Mouse (Mus musculus) neural tube, embryonic 11.5 days (tissue): ENCODE data around the gene Tssk1. TPM values are rescaled to one million over a fixed set of nuclear protein-coding genes. Genes with fewer than 3 reads are reported as not detected.

ENCODE experiments used
- ATAC-seq: fragments of 200-750 bp; cut with Nextera tagmentation; 2 replicates; pipeline ENCODE4 v1.8.0; 2017; ENCODE audit warnings: moderate number of reproducible peaks, mild to moderate bottlenecking, moderate TSS enrichment, moderate library complexity; ENCODE audit not compliant: insufficient read depth, low FRiP score, low TSS enrichment
- DNase-seq: peaks from one replicate; pipeline ENCODE4 v3.0.0-alpha.2; 2015; ENCODE audit warnings: low spot score
- H3K27ac ChIP-seq: fragments of 300-500 bp; sonication (generic); 2 replicates; pipeline ENCODE4 v1.5.1; 2014; ENCODE audit warnings: low read depth, mild to moderate bottlenecking, low read length
- H3K27me3 ChIP-seq: fragments of 300-500 bp; sonication (generic); 2 replicates; pipeline ENCODE4 v1.6.1; 2014; ENCODE audit warnings: mild to moderate bottlenecking, low read length, mixed read lengths; ENCODE audit not compliant: control insufficient read depth, insufficient read depth
- H3K36me3 ChIP-seq: fragments of 300-500 bp; sonication (generic); 2 replicates; pipeline ENCODE4 v1.6.1; 2014; ENCODE audit warnings: mild to moderate bottlenecking, low read length, moderate library complexity, mixed read lengths; ENCODE audit not compliant: control insufficient read depth, insufficient read depth
- H3K4me1 ChIP-seq: fragments of 300-500 bp; sonication (generic); 2 replicates; pipeline ENCODE4 v1.6.1; 2014; ENCODE audit warnings: low read length, mixed read lengths; ENCODE audit not compliant: control insufficient read depth, insufficient read depth
- H3K4me2 ChIP-seq: fragments of 300-500 bp; sonication (generic); 2 replicates; pipeline ENCODE4 v1.6.1; 2014; ENCODE audit warnings: low read depth, mild to moderate bottlenecking, moderate library complexity
- H3K4me3 ChIP-seq: fragments of 300-500 bp; sonication (generic); 2 replicates; pipeline ENCODE4 v1.5.1; 2014; ENCODE audit warnings: low read depth, low read length
- H3K9ac ChIP-seq: fragments of 300-500 bp; sonication (generic); 2 replicates; pipeline ENCODE4 v1.6.1; 2014; ENCODE audit warnings: mild to moderate bottlenecking, low read length
- H3K9me3 ChIP-seq: fragments of 300-500 bp; sonication (generic); 2 replicates; pipeline ENCODE4 v1.6.1; 2016; ENCODE audit warnings: low read length; ENCODE audit not compliant: control insufficient read depth
- WGBS: fragments of 180-500 bp; shearing (Covaris S2); extraction: QIAGEN DNeasy Blood & Tissue Kit; methylation state at CpG from one replicate; pipeline ENCODE4 v1.1.7; 2014; 5-methylcytosine and 5-hydroxymethylcytosine counted together
- polyA plus RNA-seq: library from polyadenylated mRNA; unstranded; fragments of >200 nt; fragmentation: Nextera tagmentation; extraction: Ambion mirVana; gene quantifications from 2 replicates; pipeline ENCODE4 v1.2.1, GENCODE M21; 2014

The Tssk1 gene
- polyA plus RNA-seq, 1 experiment from 2014 or later, result 0.05 TPM

DNA sequence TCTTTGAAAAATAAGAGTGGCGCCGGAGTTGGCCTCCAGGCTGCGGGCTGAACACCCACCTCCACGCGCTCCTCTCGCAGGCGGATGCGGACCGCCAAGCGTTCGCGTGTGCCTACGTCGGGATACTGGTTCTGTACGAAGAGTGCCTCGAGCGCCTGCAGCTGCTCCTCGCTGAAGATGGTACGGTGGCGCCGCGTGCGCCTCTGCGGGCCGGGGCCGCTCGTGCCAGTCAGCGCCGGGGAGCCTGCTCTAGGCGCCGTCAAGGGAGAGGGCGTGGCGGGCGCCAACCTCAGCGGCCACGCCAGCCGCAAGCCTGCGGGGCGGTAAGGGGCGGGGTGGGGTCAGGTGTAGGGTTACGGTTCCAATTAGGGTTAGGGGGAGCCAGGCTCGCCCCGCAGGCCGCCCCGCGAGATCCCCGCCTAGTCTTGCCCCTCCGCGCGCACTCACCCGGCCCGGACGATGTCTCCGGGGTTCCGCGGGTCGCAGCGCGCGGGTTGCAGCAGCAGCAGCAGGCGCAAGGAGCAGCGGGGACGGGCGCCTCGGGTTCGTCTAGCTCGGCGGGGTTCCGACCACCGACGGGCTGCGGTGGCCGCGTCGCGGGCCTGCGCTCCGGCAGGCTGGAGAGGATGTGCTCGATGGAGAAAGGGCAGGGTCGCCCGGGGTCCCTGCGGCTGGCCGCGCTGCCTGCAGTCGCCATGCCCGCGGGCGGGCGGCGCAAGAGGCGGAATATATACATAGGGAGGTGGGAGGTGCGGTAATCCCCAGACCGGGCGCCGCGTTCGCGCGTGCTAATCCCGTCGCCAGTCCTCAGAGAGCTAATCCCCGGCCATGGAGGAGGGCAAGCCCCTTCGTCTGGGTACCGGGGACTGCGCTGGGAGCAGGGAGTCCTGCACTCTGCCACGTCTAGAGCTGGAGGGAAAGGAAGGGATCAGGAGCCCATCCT, 20.6 kb downstream of the Tssk1 start, which contains the start of gene Gsc2:
Gene Gsc2 (minus strand): TSS at position 753 of the 943 bp plus-strand sequence.
- Histone ChIP-seq H3K4me1 (peaks cover 10% of the 10 kb centered on the region), H3K4me3 (peak within 1 kb of the TSS; percentile 25), H3K9ac (no peak within 1 kb of the TSS), H3K27ac (no peak within 1 kb of the TSS), H3K36me3 (no peaks in the 10 kb centered on the region), H3K27me3 (peaks cover 61% of the 10 kb centered on the region), H3K4me2 (peak within 1 kb of the TSS; percentile 33), H3K9me3 (no peaks in the 10 kb centered on the region)
- ATAC-seq (peak; percentile 24; the same call in 1 of the 2 replicates), DNase-seq (peak; percentile 42)
- WGBS, result under 1% methylated on average over 97 of the region's 106 CpGs

DNA sequence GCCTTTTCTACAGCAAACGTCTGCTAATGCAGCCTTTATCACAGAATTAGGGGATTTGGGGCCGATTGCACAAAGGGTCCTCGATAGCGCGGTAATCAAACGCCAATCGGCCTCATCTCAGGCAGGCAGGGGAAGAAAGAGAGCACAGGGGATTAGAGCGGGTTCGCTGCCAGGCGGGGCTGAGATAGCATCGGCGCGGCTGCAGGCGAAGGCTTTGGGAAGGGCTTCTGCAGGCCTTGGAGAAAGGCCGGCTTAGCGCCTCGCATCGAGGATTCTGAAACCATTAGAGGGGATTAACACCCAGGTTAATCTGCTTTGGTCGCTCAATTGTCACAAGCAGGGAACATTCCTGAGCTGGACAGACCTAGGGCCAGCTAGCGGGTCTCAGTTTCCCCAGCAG, 26.6 kb downstream of the Tssk1 start:
- no peak overlapping the region for H3K27ac ChIP-seq

DNA sequence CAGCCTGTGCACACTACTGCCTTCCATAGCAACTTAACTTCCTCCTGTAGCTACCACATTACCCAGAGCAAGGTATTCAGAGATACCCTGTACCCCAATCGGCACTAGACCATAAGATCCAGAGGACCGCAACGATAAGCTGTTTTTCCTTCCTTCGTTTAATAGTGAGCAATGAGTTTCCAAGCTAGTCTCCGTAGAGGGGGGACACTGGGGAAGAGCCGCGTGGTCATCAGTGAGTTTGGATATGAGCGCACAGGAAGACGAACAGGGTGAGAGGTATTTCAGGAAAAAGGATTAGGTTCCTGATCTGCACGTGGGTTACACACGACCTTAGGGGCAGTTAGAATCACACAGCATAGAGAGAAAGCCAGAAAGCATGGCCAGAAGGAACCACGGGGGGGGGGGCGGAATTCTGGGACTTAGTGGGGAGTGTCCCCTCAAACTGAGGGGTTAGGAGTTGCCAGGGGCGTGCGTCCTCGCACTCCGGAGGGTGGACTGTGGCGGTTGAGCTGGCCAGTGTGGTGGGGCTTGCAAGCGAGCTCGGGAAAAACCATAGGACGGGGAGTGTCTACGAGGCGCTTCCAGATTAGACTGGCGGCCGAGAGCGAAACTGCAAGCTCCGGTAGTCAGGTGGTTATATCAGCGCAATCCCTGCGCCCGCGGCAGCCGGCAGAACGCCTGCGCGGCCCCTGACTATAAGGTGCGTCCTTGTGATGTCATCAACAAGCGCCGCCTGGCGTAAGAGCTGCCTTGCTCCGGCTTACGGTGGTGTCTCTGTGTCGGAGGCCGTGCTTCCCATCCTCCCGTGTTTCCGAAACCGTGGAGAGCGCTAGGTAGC, 27.5 kb downstream of the Tssk1 start:
- peak overlapping the region; percentile 64 for H3K4me3 ChIP-seq
- WGBS, result 3% methylated on average over 47 of the region's 47 CpGs

More for the DNA sequence above, 26.6 kb downstream of the Tssk1 start:
- 13% methylated on average over 20 of the region's 20 CpGs for WGBS
- no peak overlapping the region for H3K4me3 ChIP-seq
- ATAC-seq, result no peak
- no peak for DNase-seq
- H3K9ac ChIP-seq, result peak overlapping the region; percentile 74
- H3K4me1 ChIP-seq, result peaks cover 13% of the 10 kb centered on the region
- peak overlapping the region; percentile 84 for H3K4me2 ChIP-seq
- H3K27me3 ChIP-seq, result peaks cover 29% of the 10 kb centered on the region
- no peaks in the 10 kb centered on the region for H3K9me3 ChIP-seq
- H3K36me3 ChIP-seq, result peaks cover 2% of the 10 kb centered on the region; the same call in 1 of the 2 replicates

DNA sequence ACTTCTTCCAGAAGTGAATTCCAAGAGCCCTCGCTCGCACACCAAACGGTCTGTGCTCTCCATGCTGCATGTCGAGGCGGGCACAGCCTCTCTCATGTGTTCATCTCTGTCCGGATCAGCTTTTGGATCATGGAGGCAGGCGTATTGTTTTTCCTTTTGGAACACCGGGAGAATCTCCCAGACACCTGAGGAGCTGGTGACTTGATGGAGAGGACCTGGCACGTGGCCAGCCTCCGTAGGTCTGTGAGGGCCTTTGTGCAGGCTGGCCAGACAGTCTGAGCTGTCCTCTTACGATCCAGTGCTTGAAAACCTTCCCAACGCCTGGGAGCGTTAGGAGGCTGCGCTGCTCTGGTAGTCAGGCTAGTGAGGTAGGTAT, 28.1 kb downstream of the Tssk1 start:
- ATAC-seq, result peak; percentile 24; the same call in 1 of the 2 replicates
- peak overlapping the region; percentile 80; the same call in 1 of the 2 replicates for H3K27ac ChIP-seq

More for the DNA sequence above, 27.5 kb downstream of the Tssk1 start:
- peaks cover 13% of the 10 kb centered on the region for H3K4me1 ChIP-seq
- ATAC-seq (peak; percentile 93), DNase-seq (peak; percentile 97)
- peak overlapping the region; percentile 74 for H3K9ac ChIP-seq
- H3K4me2 ChIP-seq, result peak overlapping the region; percentile 84
- peaks cover 20% of the 10 kb centered on the region for H3K27me3 ChIP-seq
- peak overlapping the region; percentile 80 for H3K27ac ChIP-seq
- H3K9me3 ChIP-seq, result no peaks in the 10 kb centered on the region
- peaks cover 2% of the 10 kb centered on the region; the same call in 1 of the 2 replicates for H3K36me3 ChIP-seq

DNA sequence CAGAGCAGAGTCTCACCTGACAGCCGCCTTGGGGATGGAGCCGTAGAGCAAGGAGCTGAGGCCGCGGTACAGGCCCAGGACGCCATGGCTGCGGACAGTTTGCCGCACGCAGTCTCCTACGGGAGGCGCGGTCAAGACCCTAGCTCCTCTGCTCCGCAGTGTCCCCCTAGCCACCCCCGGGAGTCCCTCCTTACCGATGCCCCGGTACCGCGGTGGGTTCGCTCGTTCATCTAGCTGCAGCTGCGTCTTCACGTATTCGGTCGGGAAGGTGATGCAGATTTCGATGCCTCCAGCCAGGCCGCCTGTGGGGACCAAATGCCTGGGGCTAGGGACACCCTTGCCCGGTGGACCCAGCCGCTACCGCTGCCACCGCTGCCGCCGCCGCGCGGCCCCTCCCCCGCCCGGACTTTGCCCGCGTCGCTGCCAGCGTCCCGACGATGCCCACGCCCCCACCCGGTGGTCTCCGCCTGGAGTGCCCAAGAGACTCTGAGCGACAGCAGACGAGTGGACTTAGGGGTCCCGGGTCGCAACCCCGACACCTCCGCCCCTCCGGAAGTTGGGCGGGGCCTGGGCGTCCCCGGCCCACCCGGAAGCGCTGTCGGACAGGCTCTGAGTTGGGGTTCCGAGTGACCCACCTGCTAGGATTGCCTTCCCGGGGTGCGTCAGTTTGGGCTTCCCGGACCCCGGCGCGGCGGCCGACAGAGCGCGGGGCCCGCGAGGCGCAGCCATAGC, 33.5 kb downstream of the Tssk1 start:
- Histone ChIP-seq H3K9me3 (no peaks in the 10 kb centered on the region), H3K36me3 (peaks cover 2% of the 10 kb centered on the region; the same call in 1 of the 2 replicates), H3K4me1 (peaks cover 7% of the 10 kb centered on the region), H3K9ac (peak overlapping the region; percentile 77), H3K4me2 (peak overlapping the region; percentile 75), H3K27ac (peak overlapping the region; percentile 80), H3K4me3 (peak overlapping the region; percentile 81), H3K27me3 (no peaks in the 10 kb centered on the region)
- DNase-seq, result peak; percentile 69
- WGBS, result under 1% methylated on average over 59 of the region's 72 CpGs
- peak; percentile 54 for ATAC-seq

More for the DNA sequence above, 28.1 kb downstream of the Tssk1 start:
- peaks cover 16% of the 10 kb centered on the region for H3K4me1 ChIP-seq
- WGBS, result 1% methylated on average over 14 of the region's 14 CpGs
- H3K9ac ChIP-seq, result peak overlapping the region; percentile 74
- H3K36me3 ChIP-seq, result peaks cover 2% of the 10 kb centered on the region; the same call in 1 of the 2 replicates
- peak overlapping the region; percentile 84 for H3K4me2 ChIP-seq
- peak overlapping the region; percentile 64 for H3K4me3 ChIP-seq
- no peaks in the 10 kb centered on the region for H3K9me3 ChIP-seq
- peaks cover 14% of the 10 kb centered on the region for H3K27me3 ChIP-seq
- DNase-seq, result no peak

DNA sequence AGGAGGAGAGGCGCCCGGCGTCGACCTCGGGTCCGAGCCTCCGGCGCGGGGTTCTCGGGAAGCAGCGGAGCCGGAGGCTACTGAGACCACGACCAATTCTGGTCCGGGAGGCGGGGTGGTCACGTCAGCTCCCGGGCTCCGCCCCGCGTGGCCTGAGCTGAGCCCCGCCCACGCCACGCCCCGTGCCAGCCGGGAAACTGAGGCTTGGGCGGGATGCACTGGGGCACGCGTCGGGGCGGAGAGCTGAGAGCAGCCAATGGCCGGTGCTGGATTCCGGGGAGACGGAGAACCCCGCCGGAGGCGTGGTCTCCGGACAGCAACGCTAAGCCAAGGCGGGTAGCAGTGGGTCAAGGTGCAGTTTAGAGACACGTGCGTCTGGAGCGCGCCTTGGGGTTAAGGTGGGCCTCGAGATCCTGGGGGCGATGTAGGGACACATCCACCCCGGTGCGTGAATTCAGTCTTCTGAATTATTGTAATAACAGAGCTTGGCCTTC, 34.1 kb downstream of the Tssk1 start, which contains the start of gene Slc25a1:
Gene Slc25a1 (minus strand): TSS at position 133 of the 494 bp plus-strand sequence.
- WGBS, result under 1% methylated on average over 46 of the region's 47 CpGs
- H3K27me3 ChIP-seq, result no peaks in the 10 kb centered on the region

DNA sequence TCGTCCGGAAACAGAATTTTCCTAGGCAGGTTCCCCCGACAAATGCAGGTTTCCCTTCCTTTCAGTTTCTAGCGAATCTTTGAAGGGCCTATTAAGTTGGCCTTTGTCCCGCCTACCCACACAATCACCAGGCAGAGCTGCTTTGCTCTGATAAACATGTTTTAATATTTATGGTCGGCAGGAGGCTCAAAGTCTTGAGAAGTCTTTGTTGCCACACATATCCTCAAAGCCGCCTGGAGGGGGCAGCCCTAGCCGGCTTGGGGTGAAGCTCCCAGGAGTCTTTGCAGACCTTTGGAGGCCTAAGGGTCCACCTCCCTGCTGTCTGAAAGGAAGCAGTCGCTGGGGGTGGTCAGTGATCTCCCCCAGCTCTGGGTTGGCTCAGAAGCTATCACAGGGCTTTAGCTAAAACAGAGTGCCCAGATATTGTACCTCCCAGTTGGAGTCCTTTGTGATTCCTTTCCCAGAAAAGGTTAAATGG, 34.6 kb downstream of the Tssk1 start:
- H3K27ac ChIP-seq, result peak overlapping the region; percentile 80
- DNase-seq, result peak; percentile 79
- ATAC-seq, result peak; percentile 33; the same call in 1 of the 2 replicates
- H3K9me3 ChIP-seq, result no peaks in the 10 kb centered on the region
- WGBS, result 0% methylated on average over 9 of the region's 9 CpGs
- peaks cover 3% of the 10 kb centered on the region; the same call in 1 of the 2 replicates for H3K4me1 ChIP-seq
- H3K4me2 ChIP-seq, result peak overlapping the region; percentile 75
- H3K27me3 ChIP-seq, result no peaks in the 10 kb centered on the region
- H3K9ac ChIP-seq, result peak overlapping the region; percentile 77
- H3K4me3 ChIP-seq, result peak overlapping the region; percentile 81
- H3K36me3 ChIP-seq, result peaks cover 2% of the 10 kb centered on the region; the same call in 1 of the 2 replicates

More for the DNA sequence above, 34.1 kb downstream of the Tssk1 start, which contains the start of gene Slc25a1:
- DNase-seq (peak; percentile 87), ATAC-seq (peak; percentile 87)
- peak within 1 kb of the TSS; percentile 81 for H3K4me3 ChIP-seq
- peaks cover 3% of the 10 kb centered on the region; the same call in 1 of the 2 replicates for H3K4me1 ChIP-seq
- peaks cover 2% of the 10 kb centered on the region; the same call in 1 of the 2 replicates for H3K36me3 ChIP-seq
- H3K4me2 ChIP-seq, result peak within 1 kb of the TSS; percentile 75
- H3K9me3 ChIP-seq, result no peaks in the 10 kb centered on the region
- peak within 1 kb of the TSS; percentile 77 for H3K9ac ChIP-seq
- peak within 1 kb of the TSS; percentile 80 for H3K27ac ChIP-seq
